Mouse (Mus musculus) MEL (cell line): ENCODE data around the gene Syt11. TPM values are rescaled to one million over a fixed set of nuclear protein-coding genes. Genes with fewer than 3 reads are reported as not detected.

Experiments
- DNase-seq: peaks from one replicate; pipeline ENCODE4 v3.0.0; 2011; ENCODE audit warnings: low read depth, low spot score
- H3K27ac ChIP-seq: 2 replicates; pipeline ENCODE4 v1.5.1; 2012; ENCODE audit warnings: low read depth, mild to moderate bottlenecking, control low read depth, low read length, moderate library complexity; ENCODE audit not compliant: control insufficient read depth
- H3K27me3 ChIP-seq, 2 experiments: fragments of 150-350 bp in 1 of 2; sonication (generic) in 1 of 2; 2 replicates each; pipeline ENCODE4 v1.6.1; 2012; ENCODE audit warnings: low read length in 2 of 2, mild to moderate bottlenecking in 2 of 2, improper control_type of control experiment in 1 of 2, moderate library complexity in 1 of 2; ENCODE audit not compliant: insufficient read depth in 2 of 2, control insufficient read depth in 1 of 2
- H3K36me3 ChIP-seq, 2 experiments: 2 replicates each; pipeline ENCODE4 v1.6.1; 2012 to 2014; ENCODE audit warnings: low read length in 2 of 2, improper control_type of control experiment in 1 of 2, inconsistent platforms in 1 of 2, mild to moderate bottlenecking in 1 of 2; ENCODE audit not compliant: insufficient read depth in 2 of 2, control insufficient read depth in 1 of 2
- H3K4me1 ChIP-seq, 2 experiments: fragments of 150-350 bp in 1 of 2; sonication (generic) in 1 of 2; 2 replicates each; pipeline ENCODE4 v1.6.1; 2012; ENCODE audit warnings: low read length in 2 of 2, improper control_type of control experiment in 1 of 2, mild to moderate bottlenecking in 1 of 2; ENCODE audit not compliant: insufficient read depth in 2 of 2, control insufficient read depth in 1 of 2
- H3K4me3 ChIP-seq, 2 experiments: fragments of 150-350 bp in 1 of 2; sonication (generic) in 1 of 2; 2 replicates each; pipeline ENCODE4 v1.5.1; 2012; ENCODE audit warnings: low read depth in 2 of 2, low read length in 2 of 2, mild to moderate bottlenecking in 2 of 2, moderate library complexity in 2 of 2, control low read depth in 1 of 2, improper control_type of control experiment in 1 of 2; ENCODE audit not compliant: control insufficient read depth in 1 of 2, insufficient read depth in 1 of 2
- H3K79me2 ChIP-seq: 2 replicates; pipeline ENCODE4 v1.6.1; 2012; ENCODE audit warnings: mild to moderate bottlenecking, low read length, moderate library complexity; ENCODE audit not compliant: control insufficient read depth, poor library complexity, insufficient read depth
- H3K9ac ChIP-seq: 2 replicates; pipeline ENCODE4 v1.6.1; 2012; ENCODE audit warnings: low read depth, mild to moderate bottlenecking, control low read depth, low read length, moderate library complexity; ENCODE audit not compliant: control insufficient read depth, poor library complexity, severe bottlenecking
- H3K9me3 ChIP-seq: fragments of 150-350 bp; sonication (generic); replicated peaks from 2 replicates; pipeline ENCODE4 v1.6.1; 2012; ENCODE audit warnings: mild to moderate bottlenecking, low read length, improper control_type of control experiment, moderate library complexity; ENCODE audit not compliant: insufficient read depth
- BHLHE40 ChIP-seq: IDR thresholded peaks from 2 replicates; pipeline ENCODE4 v1.6.1; 2012; ENCODE audit warnings: low read depth, mild to moderate bottlenecking, inconsistent platforms, low read length, improper control_type of control experiment, borderline replicate concordance
- CHD1 ChIP-seq: IDR thresholded peaks from 2 replicates; pipeline ENCODE4 v1.6.1; 2012; ENCODE audit warnings: low read depth, mild to moderate bottlenecking, inconsistent platforms, low read length, improper control_type of control experiment
- CHD2 ChIP-seq: IDR thresholded peaks from 2 replicates; pipeline ENCODE4 v1.6.1; 2011; ENCODE audit warnings: low read length, improper control_type of control experiment
- CTCF ChIP-seq, 3 experiments: IDR thresholded peaks in 2 of 3; conservative IDR thresholded peaks in 1 of 3; 2 replicates each; pipeline ENCODE4 v1.5.1; 2011 to 2012; ENCODE audit warnings: low read length in 3 of 3, low read depth in 2 of 3, mild to moderate bottlenecking in 2 of 3, improper control_type of control experiment in 1 of 3, inconsistent platforms in 1 of 3, mixed read lengths in 1 of 3, moderate library complexity in 1 of 3; ENCODE audit not compliant: control insufficient read depth in 1 of 3, insufficient read depth in 1 of 3, poor library complexity in 1 of 3, severe bottlenecking in 1 of 3
- ELF1 ChIP-seq: IDR thresholded peaks from 2 replicates; pipeline ENCODE4 v1.6.1; 2014; ENCODE audit warnings: low read depth, mild to moderate bottlenecking, inconsistent platforms, low read length, improper control_type of control experiment, moderate library complexity
- ETS1 ChIP-seq: IDR thresholded peaks from 2 replicates; pipeline ENCODE4 v1.6.1; 2012; ENCODE audit warnings: low read depth, mild to moderate bottlenecking, inconsistent platforms, low read length, improper control_type of control experiment, moderate library complexity
- HCFC1 ChIP-seq: IDR thresholded peaks from 2 replicates; pipeline ENCODE4 v1.6.1; 2012; ENCODE audit warnings: low read depth, mild to moderate bottlenecking, inconsistent platforms, low read length, improper control_type of control experiment, moderate library complexity
- MXI1 ChIP-seq: IDR thresholded peaks from 2 replicates; pipeline ENCODE4 v1.6.1; 2011; ENCODE audit warnings: mild to moderate bottlenecking, low read depth, low read length, improper control_type of control experiment
- MYB ChIP-seq: IDR thresholded peaks from 2 replicates; pipeline ENCODE4 v1.6.1; 2011; ENCODE audit warnings: mild to moderate bottlenecking, low read depth, low read length, improper control_type of control experiment
- RAD21 ChIP-seq: IDR thresholded peaks from 2 replicates; pipeline ENCODE4 v1.6.1; 2011; ENCODE audit warnings: mild to moderate bottlenecking, low read depth, low read length, improper control_type of control experiment
- SIN3A ChIP-seq: IDR thresholded peaks from 2 replicates; pipeline ENCODE4 v1.6.1; 2012; ENCODE audit warnings: low read length, improper control_type of control experiment, inconsistent platforms
- SMC3 ChIP-seq: IDR thresholded peaks from 2 replicates; pipeline ENCODE4 v1.6.1; 2011; ENCODE audit warnings: low read depth, low read length, improper control_type of control experiment
- TBP ChIP-seq: IDR thresholded peaks from 2 replicates; pipeline ENCODE4 v1.8.0; 2011; ENCODE audit warnings: low read depth, low read length, improper control_type of control experiment
- UBTF ChIP-seq: IDR thresholded peaks from 2 replicates; pipeline ENCODE4 v1.6.1; 2012; ENCODE audit warnings: low read depth, mild to moderate bottlenecking, inconsistent platforms, low read length, improper control_type of control experiment, moderate library complexity, borderline replicate concordance; ENCODE audit not compliant: insufficient read depth
- USF1 ChIP-seq: IDR thresholded peaks from 2 replicates; pipeline ENCODE4 v1.6.1; 2014; ENCODE audit warnings: low read depth, mild to moderate bottlenecking, inconsistent platforms, low read length, improper control_type of control experiment, moderate library complexity
- USF2 ChIP-seq, 2 experiments: IDR thresholded peaks; 2 replicates each; pipeline ENCODE4 v1.6.1; 2011 to 2012; ENCODE audit warnings: improper control_type of control experiment in 2 of 2, low read length in 2 of 2, borderline replicate concordance in 1 of 2, inconsistent platforms in 1 of 2, low read depth in 1 of 2, mild to moderate bottlenecking in 1 of 2; ENCODE audit not compliant: insufficient read depth in 1 of 2
- polyA plus RNA-seq, 2 experiments: library from polyadenylated mRNA; stranded (reverse) in 1 of 2; unstranded in 1 of 2; fragments of >175 nt in 1 of 2; fragments of >200 nt in 1 of 2; gene quantifications; 2 replicates each; pipeline versions ENCODE4 v1.2.1 to v1.2.4; 2012; ENCODE audit warnings: low replicate concordance in 2 of 2, low read depth in 1 of 2; ENCODE audit not compliant: insufficient read length in 2 of 2, insufficient read depth in 1 of 2, missing spikeins in 1 of 2
- total RNA-seq: library from RNA; depleted of rRNA; stranded (reverse); fragments of 300-350 nt; gene quantifications from 2 replicates; pipeline ENCODE4 v1.2.3, GENCODE M21; 2012

The Syt11 gene
- total and polyA plus RNA-seq, 3 experiments: 0.19 to 1.4 TPM; not detected in 1

- no peak for TF ChIP-seq ELF1
- no peak for TF ChIP-seq CTCF (IDR thresholded peaks at IDR 0.05 in 2 of 3, conservative IDR thresholded peaks at IDR 0.05 in 1 of 3; ENCODE audit: control insufficient read depth in 1 of 3, insufficient read depth in 1 of 3, low read depth in 2 of 3, low read length in 3 of 3, poor library complexity in 1 of 3, severe bottlenecking in 1 of 3)
- TF ChIP-seq USF1: peak; percentile 77; the same call in 1 of the 2 replicates
- H3K27ac ChIP-seq: 0 out of 2 replicates have a peak overlapping the region, but pooled peaks have one; percentile 12
Measured at GRCm38 (mm10) chr3:88719098-88719497, 55.9 kb downstream of the Syt11 start.

DNA sequence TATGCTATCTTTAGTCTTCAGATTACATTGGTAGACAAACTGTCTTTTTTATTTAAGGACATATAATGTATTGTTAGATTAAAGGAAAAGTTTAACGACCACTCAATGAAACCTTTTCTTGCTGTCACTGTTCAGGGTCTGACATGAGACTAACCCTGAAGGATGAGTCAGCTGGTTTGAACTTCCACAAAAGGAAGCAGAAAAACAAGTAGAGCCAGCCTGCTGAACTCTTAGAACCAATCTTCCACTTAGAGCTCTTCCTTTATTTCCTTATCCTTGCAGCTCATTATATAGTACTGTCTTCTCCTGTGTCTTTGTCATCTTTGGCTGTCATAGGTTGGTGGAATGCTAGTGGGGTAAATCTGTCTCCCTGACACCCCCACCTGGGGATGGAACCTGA lies 57.1 kb downstream of the Syt11 start:
- Histone ChIP-seq H3K4me3 (peak overlapping the region; percentile 3 to 98; a peak in 3 of 4 replicates), H3K9ac (peak overlapping the region; percentile 9), H3K36me3 (peaks cover 11 to 33% of the 10 kb centered on the region in 2 experiments), H3K79me2 (peaks cover 8% of the 10 kb centered on the region; the same call in 1 of the 2 replicates), H3K27ac (peak overlapping the region; percentile 27), H3K4me1 (peaks cover 19% of the 10 kb centered on the region in 2 experiments), H3K27me3 (no peaks in the 10 kb centered on the region), H3K9me3 (no peaks in the 10 kb centered on the region)
- peak; percentile 91 for DNase-seq
- TF ChIP-seq CHD1 (no peak), HCFC1 (no peak), USF2 (IDR thresholded peaks at IDR 0.05; ENCODE audit: borderline replicate concordance in 1 of 2, insufficient read depth in 1 of 2, low read depth in 1 of 2, low read length in 2 of 2) (no peak), MXI1 (peak; percentile 87), USF1 (no peak), MYB (no peak), SIN3A (peak; percentile 76), CTCF (IDR thresholded peaks at IDR 0.05 in 2 of 3, conservative IDR thresholded peaks at IDR 0.05 in 1 of 3; ENCODE audit: control insufficient read depth in 1 of 3, insufficient read depth in 1 of 3, low read depth in 2 of 3, low read length in 3 of 3, poor library complexity in 1 of 3, severe bottlenecking in 1 of 3) (no peak), RAD21 (no peak), UBTF (no peak), CHD2 (no peak), SMC3 (no peak), ETS1 (peak; percentile 78), TBP (peak; percentile 61; the same call in 1 of the 2 replicates), BHLHE40 (no peak)

More at GRCm38 (mm10) chr3:88719098-88719497, 55.9 kb downstream of the Syt11 start:
- H3K9me3 ChIP-seq: no peaks in the 10 kb centered on the region
- H3K9ac ChIP-seq: no peak overlapping the region
- H3K4me1 ChIP-seq: peaks cover 14 to 16% of the 10 kb centered on the region in 2 experiments
- H3K4me3 ChIP-seq: no peak overlapping the region
- no peaks in the 10 kb centered on the region for H3K27me3 ChIP-seq
- H3K36me3 ChIP-seq: peaks cover 6 to 20% of the 10 kb centered on the region in 2 experiments; a peak in 3 of 4 replicates
- peaks cover 8% of the 10 kb centered on the region; the same call in 1 of the 2 replicates for H3K79me2 ChIP-seq
- no peak for DNase-seq
